Mouse (Mus musculus): Measurements from ENCODE around the gene Krtap17-1.

GRCm38 (mm10) chr11:100010682-100011081 lies 16.9 kb upstream of the Krtap17-1 start:
- TF ChIP-seq CTCF (IDR thresholded peaks at IDR 0.05; ENCODE audit: low read depth, low read length): no peak
- no peak for TF ChIP-seq GATA1 (IDR thresholded peaks at IDR 0.05; ENCODE audit: borderline replicate concordance, low read length)
- TF ChIP-seq TAL1 (conservative IDR thresholded peaks at IDR 0.05; ENCODE audit: low read depth, low read length): no peak
